Mouse (Mus musculus) CH12.LX (cell line): Measurements from ENCODE around the gene Slc25a36. TPM values are rescaled to one million over a fixed set of nuclear protein-coding genes. Genes with fewer than 3 reads are reported as not detected.

Experiments
- DNase-seq: peaks from one replicate; pipeline ENCODE4 v3.0.0-alpha.2; 2013; ENCODE audit errors: extremely low read depth
- H3K27ac ChIP-seq: 2 replicates; pipeline ENCODE4 v1.5.1; 2012; ENCODE audit warnings: low read depth, mild to moderate bottlenecking, control low read depth, moderate library complexity; ENCODE audit not compliant: insufficient read depth
- H3K27me3 ChIP-seq: replicated peaks from 2 replicates; pipeline ENCODE3; 2012; ENCODE audit warnings: inconsistent platforms
- H3K36me3 ChIP-seq, 2 experiments: replicated peaks in 1 of 2; 2 replicates each; pipeline versions ENCODE3 to v1.6.1; 2012; ENCODE audit warnings: inconsistent platforms in 1 of 2, low read length in 1 of 2, mild to moderate bottlenecking in 1 of 2, mixed read lengths in 1 of 2, moderate library complexity in 1 of 2; ENCODE audit not compliant: control insufficient read depth in 1 of 2, insufficient read depth in 1 of 2
- H3K4me1 ChIP-seq, 2 experiments: 2 replicates each; pipeline ENCODE4 v1.6.1; 2012; ENCODE audit warnings: inconsistent platforms in 1 of 2, moderate library complexity in 1 of 2; ENCODE audit not compliant: insufficient read depth in 2 of 2, control insufficient read depth in 1 of 2
- H3K4me2 ChIP-seq: 2 replicates; pipeline ENCODE4 v1.6.1; 2012; ENCODE audit warnings: low read depth, mild to moderate bottlenecking, control low read depth; ENCODE audit not compliant: poor library complexity, insufficient read depth, severe bottlenecking
- H3K4me3 ChIP-seq, 3 experiments: fragments of 150-350 bp in 1 of 3; sonication (generic) in 1 of 3; replicated peaks in 1 of 3; 2 replicates each; pipeline versions ENCODE3 to v1.5.1; 2011 to 2012; ENCODE audit warnings: low read depth in 2 of 3, low read length in 2 of 3, mild to moderate bottlenecking in 2 of 3, moderate library complexity in 2 of 3, control low read depth in 1 of 3, improper control_type of control experiment in 1 of 3, inconsistent platforms in 1 of 3, mixed read lengths in 1 of 3; ENCODE audit not compliant: poor library complexity in 1 of 3
- H3K79me2 ChIP-seq: replicated peaks from 2 replicates; pipeline ENCODE4 v1.6.1; 2012; ENCODE audit warnings: mild to moderate bottlenecking, moderate library complexity; ENCODE audit not compliant: control insufficient read depth, poor library complexity, insufficient read depth, severe bottlenecking; ENCODE audit errors: extremely low read depth
- H3K9ac ChIP-seq: 2 replicates; pipeline ENCODE4 v1.6.1; 2012; ENCODE audit warnings: low read depth, mild to moderate bottlenecking, control low read depth, moderate library complexity; ENCODE audit not compliant: insufficient read depth
- H3K9me3 ChIP-seq: replicated peaks from 2 replicates; pipeline ENCODE3; 2012; ENCODE audit warnings: low read length, inconsistent platforms, mixed read lengths
- ELF1 ChIP-seq: IDR thresholded peaks from 2 replicates; pipeline ENCODE4 v1.6.1; 2014; ENCODE audit warnings: low read depth, mild to moderate bottlenecking, inconsistent platforms, low read length, improper control_type of control experiment
- EP300 ChIP-seq: IDR thresholded peaks from 2 replicates; pipeline ENCODE4 v1.6.1; 2011; ENCODE audit warnings: low read length, improper control_type of control experiment
- ETS1 ChIP-seq: conservative IDR thresholded peaks from 2 replicates; pipeline ENCODE4 v1.6.1; 2012; ENCODE audit warnings: low read depth, mild to moderate bottlenecking, inconsistent platforms, low read length, improper control_type of control experiment, moderate library complexity
- GABPA ChIP-seq: IDR thresholded peaks from 2 replicates; pipeline ENCODE4 v1.6.1; 2012; ENCODE audit warnings: low read depth, low read length, improper control_type of control experiment, inconsistent platforms; ENCODE audit not compliant: insufficient replicate concordance
- HCFC1 ChIP-seq: IDR thresholded peaks from 2 replicates; pipeline ENCODE4 v1.6.1; 2012; ENCODE audit warnings: low read depth, mild to moderate bottlenecking, inconsistent platforms, low read length, improper control_type of control experiment
- IRF4 ChIP-seq: IDR thresholded peaks from 2 replicates; pipeline ENCODE4 v1.6.1; 2014; ENCODE audit warnings: low read depth, mild to moderate bottlenecking, inconsistent platforms, low read length, improper control_type of control experiment
- JUN ChIP-seq: IDR thresholded peaks from 2 replicates; pipeline ENCODE4 v1.6.1; 2011; ENCODE audit warnings: low read depth, mild to moderate bottlenecking, low read length, improper control_type of control experiment, moderate library complexity; ENCODE audit not compliant: insufficient read depth
- KAT2A ChIP-seq: IDR thresholded peaks from 2 replicates; pipeline ENCODE4 v1.6.1; 2012; ENCODE audit warnings: low read length, improper control_type of control experiment, inconsistent platforms; ENCODE audit not compliant: insufficient replicate concordance
- MAFK ChIP-seq: IDR thresholded peaks from 2 replicates; pipeline ENCODE4 v1.6.1; 2011; ENCODE audit warnings: low read length, improper control_type of control experiment; ENCODE audit not compliant: insufficient replicate concordance
- MXI1 ChIP-seq: IDR thresholded peaks from 2 replicates; pipeline ENCODE4 v1.6.1; 2011; ENCODE audit warnings: mild to moderate bottlenecking, low read depth, low read length, improper control_type of control experiment
- POLR2A ChIP-seq: IDR thresholded peaks from 2 replicates; pipeline ENCODE4 v1.6.1; 2011; ENCODE audit warnings: low read depth, mild to moderate bottlenecking, improper control_type of control experiment, low read length
- RCOR1 ChIP-seq: conservative IDR thresholded peaks from 2 replicates; pipeline ENCODE4 v1.6.1; 2012; ENCODE audit warnings: low read depth, mild to moderate bottlenecking, inconsistent platforms, low read length, improper control_type of control experiment
- USF1 ChIP-seq: IDR thresholded peaks from 2 replicates; pipeline ENCODE4 v1.6.1; 2014; ENCODE audit warnings: low read depth, mild to moderate bottlenecking, inconsistent platforms, low read length, improper control_type of control experiment
- ZKSCAN1 ChIP-seq: IDR thresholded peaks from 2 replicates; pipeline ENCODE4 v1.6.1; 2012; ENCODE audit warnings: low read depth, inconsistent platforms, low read length, improper control_type of control experiment, borderline replicate concordance
- ZNF384 ChIP-seq: IDR thresholded peaks from 2 replicates; pipeline ENCODE4 v1.6.1; 2012; ENCODE audit warnings: low read depth, low read length, improper control_type of control experiment, inconsistent platforms
- dilution Hi-C: fragments of 300-500 bp; cut with MboI; formaldehyde crosslinking; loops from 2 replicates; pipeline ENCODE4 v1.14.3; 2020; ENCODE audit warnings: low sequenced_read_pairs; ENCODE audit not compliant: extremely low pct_unique_long_range_greater_than_20kb, extremely low pct_ligation_motif_present
- in situ Hi-C: fragments of 300-500 bp; cut with MboI; formaldehyde crosslinking; loops from 3 replicates; pipeline ENCODE4 v1.14.3; 2019; ENCODE audit warnings: low sequenced_read_pairs, low pct_ligation_motif_present, low pct_unique_long_range_greater_than_20kb, mixed read lengths
- polyA plus RNA-seq: library from polyadenylated mRNA; unstranded; fragments of >175 nt; gene quantifications from 2 replicates; pipeline ENCODE4 v1.2.1, GENCODE M21; 2012; ENCODE audit warnings: low read depth; ENCODE audit not compliant: insufficient read length
- total RNA-seq, 2 experiments: library from RNA; depleted of rRNA; stranded (reverse); fragments of 300-350 nt in 1 of 2; fragments of >200 nt in 1 of 2; gene quantifications; 2 replicates each; pipeline ENCODE4 v1.2.3; 2012 to 2014

Gene Slc25a36
- total and polyA plus RNA-seq, 3 experiments = 14.9 to 35.6 (median 18.7) TPM

DNA sequence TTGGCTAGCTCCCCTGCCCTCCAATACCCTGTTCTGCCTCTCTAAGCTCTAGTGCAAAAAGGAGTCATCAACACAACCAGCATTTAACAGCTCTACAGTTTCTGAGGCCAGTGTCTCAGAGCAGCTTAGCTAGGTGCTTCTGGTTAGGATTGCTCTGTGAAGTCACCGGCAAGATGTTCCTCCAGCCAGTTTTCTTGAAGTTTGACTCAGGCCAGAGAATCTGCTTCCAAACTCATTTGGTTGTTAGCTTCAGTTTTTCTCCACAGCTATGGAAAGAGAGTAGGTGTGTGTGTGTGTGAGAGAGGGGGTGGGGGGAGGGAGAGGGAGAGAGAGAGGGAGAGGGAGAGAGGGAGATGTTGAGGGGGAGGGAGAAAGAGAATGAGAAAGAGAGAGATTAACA, 31.6 kb upstream of the Slc25a36 start:
- in situ Hi-C loops = no loop called here
- H3K27ac ChIP-seq = no peak overlapping the region
- H3K4me2 ChIP-seq = no peak overlapping the region
- no peak overlapping the region for H3K4me3 ChIP-seq
- H3K36me3 ChIP-seq = no peaks in the 10 kb centered on the region
- no peak for TF ChIP-seq EP300
- no peak for TF ChIP-seq POLR2A
- TF ChIP-seq IRF4 = no peak
- no peak for TF ChIP-seq KAT2A
- TF ChIP-seq ZNF384 = no peak
- TF ChIP-seq ELF1 = no peak
- TF ChIP-seq MAFK = no peak
- TF ChIP-seq HCFC1 = no peak
- TF ChIP-seq JUN = no peak
- no peak for TF ChIP-seq USF1
- DNase-seq = no peak
- no peak overlapping the region for H3K9ac ChIP-seq
- no peaks in the 10 kb centered on the region for H3K79me2 ChIP-seq
- dilution Hi-C loops = no loop called here
- peaks cover 0 to 8% of the 10 kb centered on the region in 2 experiments; a peak in 2 of 4 replicates for H3K4me1 ChIP-seq
- peaks cover 12% of the 10 kb centered on the region for H3K27me3 ChIP-seq
- no peaks in the 10 kb centered on the region for H3K9me3 ChIP-seq

GRCm38 (mm10) chr9:97141723-97142122, 30.8 kb upstream of the Slc25a36 start:
- no peak overlapping the region for H3K4me2 ChIP-seq
- H3K4me1 ChIP-seq = peaks cover 0 to 8% of the 10 kb centered on the region in 2 experiments; a peak in 2 of 4 replicates
- dilution Hi-C loops = no loop called here
- peaks cover 12% of the 10 kb centered on the region for H3K27me3 ChIP-seq
- in situ Hi-C loops = no loop called here
- no peak overlapping the region; the same call in 1 of the 2 replicates for H3K27ac ChIP-seq
- no peak overlapping the region for H3K4me3 ChIP-seq
- no peaks in the 10 kb centered on the region for H3K79me2 ChIP-seq
- DNase-seq = no peak
- H3K9ac ChIP-seq = no peak overlapping the region
- TF ChIP-seq GABPA (no peak), ZKSCAN1 (no peak), HCFC1 (no peak), ETS1 (no peak), POLR2A (no peak), RCOR1 (no peak), MXI1 (no peak)
- H3K9me3 ChIP-seq = no peaks in the 10 kb centered on the region
- H3K36me3 ChIP-seq = no peaks in the 10 kb centered on the region
